In the genomic region with DNA sequence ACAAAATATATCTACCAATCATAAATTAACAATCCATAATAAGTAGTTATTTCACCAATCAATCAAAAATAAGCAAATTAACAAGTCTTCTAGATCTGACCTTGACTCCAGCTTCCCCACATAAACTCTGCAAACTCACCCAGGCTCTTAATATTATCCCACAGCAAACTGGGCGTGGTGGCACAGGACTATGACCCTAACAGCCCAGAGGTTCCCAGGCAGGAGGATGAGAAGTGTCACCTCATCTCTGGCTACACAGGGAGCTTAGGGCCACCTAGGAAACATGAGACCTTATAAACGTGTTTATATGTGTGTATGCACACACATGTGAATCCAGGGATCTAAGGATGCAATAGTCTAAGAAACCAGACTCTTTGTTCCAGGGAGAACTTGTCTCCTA, we compare ENCODE assay signal across 32 mouse cellular contexts.
"Had no signal": no experiment of that assay in that cellular context is flagged by ENCODE, and none has a peak within 500 bp of the region (broad histone marks: within the 10 kb centered on the region; RNA-seq: fewer than 3 reads in every experiment).

No protein-coding gene starts in this region.

- H3K9ac ChIP-seq: heart, embryonic 12.5 days; heart, embryonic 13.5 days; heart, embryonic 15.5 days; hindbrain, embryonic 12.5 days; hindbrain, embryonic 13.5 days; hindbrain, embryonic 14.5 days; hindbrain, embryonic 15.5 days; kidney, embryonic 15.5 days had no signal

- H3K4me1 ChIP-seq: heart, embryonic 15.5 days; hindbrain, embryonic 12.5 days; hindbrain, embryonic 13.5 days; hindbrain, embryonic 15.5 days; kidney, embryonic 15.5 days had no signal

- H3K4me3 ChIP-seq: heart, embryonic 10.5 days; heart, embryonic 12.5 days; heart, embryonic 13.5 days; heart, embryonic 15.5 days; hindbrain, embryonic 10.5 days; hindbrain, embryonic 12.5 days; hindbrain, embryonic 13.5 days; hindbrain, embryonic 15.5 days; kidney, embryonic 15.5 days; left cerebral cortex, adult 2 months had no signal

- ATAC-seq: hindbrain, embryonic 16.5 days; hindbrain, postnatal 0 days; inflammation-experienced regulatory T-cells, adult 6 months had no signal

- H3K36me3 ChIP-seq: heart, embryonic 10.5 days; heart, embryonic 15.5 days; hindbrain, embryonic 10.5 days; hindbrain, embryonic 12.5 days; hindbrain, embryonic 13.5 days; hindbrain, embryonic 15.5 days had no signal

- H3K9me3 ChIP-seq: heart, embryonic 10.5 days; heart, embryonic 12.5 days; heart, embryonic 13.5 days; heart, embryonic 15.5 days; hindbrain, embryonic 10.5 days; hindbrain, embryonic 12.5 days; hindbrain, embryonic 13.5 days; hindbrain, embryonic 15.5 days; kidney, embryonic 15.5 days had no signal

- H3K27me3 ChIP-seq: heart, embryonic 12.5 days; heart, embryonic 13.5 days; heart, embryonic 15.5 days; hindbrain, embryonic 12.5 days; hindbrain, embryonic 13.5 days; hindbrain, embryonic 15.5 days; kidney, embryonic 15.5 days had no signal

- H3K4me2 ChIP-seq: heart, embryonic 11.5 days; heart, embryonic 12.5 days; heart, embryonic 13.5 days; heart, embryonic 15.5 days; hindbrain, embryonic 12.5 days; hindbrain, embryonic 13.5 days; hindbrain, embryonic 14.5 days; hindbrain, embryonic 15.5 days; kidney, embryonic 15.5 days had no signal

- DNase-seq: heart, postnatal 10 days; heart, postnatal 14 days; heart, postnatal 36 days; heart, postnatal 4 days; kidney, adult 11 months; kidney, adult 18-20 months; kidney, adult 2 months; kidney, adult 8-10 months; kidney, adult 9 months; kidney, postnatal 10 days; kidney, postnatal 14 days; kidney, postnatal 25 days; kidney, postnatal 36 days; kidney, postnatal 4 days; layer of hippocampus, adult 9-11 months; layer of hippocampus, postnatal 36 days had no signal

- H3K27ac ChIP-seq: heart, embryonic 10.5 days; heart, embryonic 13.5 days; heart, embryonic 15.5 days; hindbrain, embryonic 10.5 days; hindbrain, embryonic 12.5 days; hindbrain, embryonic 13.5 days; hindbrain, embryonic 14.5 days; hindbrain, embryonic 15.5 days; hindbrain, postnatal 0 days; kidney, embryonic 15.5 days; kidney, postnatal 0 days; left cerebral cortex, adult 2 months had no signal
